Mouse (Mus musculus) adrenal gland, postnatal 4 days (tissue): ENCODE results near the gene Gbp5. TPM values are rescaled to one million over a fixed set of nuclear protein-coding genes. Genes with fewer than 3 reads are reported as not detected.

Experiments used
- DNase-seq, 2 experiments: peaks; one replicate each; pipeline ENCODE4 v3.0.0; 2021 to 2022; ENCODE audit warnings: low spot score in 2 of 2, mixed read lengths in 2 of 2
- long read RNA-seq, 2 experiments: library from polyadenylated mRNA; stranded (forward); transcript quantifications; one replicate each; pipeline ENCODE4 v2.0.0; 2021
- total RNA-seq, 2 experiments: library from RNA; stranded (reverse); gene quantifications; 2 replicates each; pipeline ENCODE4 v1.2.3; 2021

The Gbp5 gene
- 1 to 10 TPM; 1.9 to 2.5 TPM for total RNA-seq
- long read RNA-seq, experiment 1: 0 reads
- long read RNA-seq, experiment 2: 0 reads

- peak in 1 of 2 experiments; percentile 15 for DNase-seq
These were observed at the start of gene Gbp5 for GRCm38 (mm10) chr3:142493536-142494061. Gene Gbp5 (plus strand): TSS chr3:142493978.

- no peak for DNase-seq
These were observed 39.6 kb upstream of the Gbp5 start for GRCm38 (mm10) chr3:142454198-142454597.

- DNase-seq: no peak
These were observed 34.5 kb upstream of the Gbp5 start for GRCm38 (mm10) chr3:142459241-142459640.

- DNase-seq: no peak
These were observed 30.7 kb upstream of the Gbp5 start for GRCm38 (mm10) chr3:142462764-142463751.

- no peak for DNase-seq
These were observed 19.3 kb upstream of the Gbp5 start for GRCm38 (mm10) chr3:142474349-142474983.

- peak in 1 of 2 experiments; percentile 43 for DNase-seq
These were observed 17.9 kb upstream of the Gbp5 start for GRCm38 (mm10) chr3:142475913-142476312.

GRCm38 (mm10) chr3:142477866-142478265, 15.9 kb upstream of the Gbp5 start:
- no peak for DNase-seq

- DNase-seq: no peak
These were observed 15.4 kb upstream of the Gbp5 start for GRCm38 (mm10) chr3:142478360-142478759.

GRCm38 (mm10) chr3:142490465-142490864, 3.3 kb upstream of the Gbp5 start:
- DNase-seq: peak in 1 of 2 experiments; percentile 56

GRCm38 (mm10) chr3:142495146-142495655, 1.4 kb downstream of the Gbp5 start:
- DNase-seq: no peak

GRCm38 (mm10) chr3:142496113-142497101, 2.6 kb downstream of the Gbp5 start:
- DNase-seq: no peak

GRCm38 (mm10) chr3:142497123-142497841, 3.5 kb downstream of the Gbp5 start:
- no peak for DNase-seq

GRCm38 (mm10) chr3:142498941-142499340, 5.2 kb downstream of the Gbp5 start:
- no peak for DNase-seq

GRCm38 (mm10) chr3:142528116-142528515, 34.3 kb downstream of the Gbp5 start:
- no peak for DNase-seq

- no peak for DNase-seq
These were observed 35.8 kb downstream of the Gbp5 start for GRCm38 (mm10) chr3:142529597-142529996.

GRCm38 (mm10) chr3:142530087-142530953, 36.5 kb downstream of the Gbp5 start, which contains the start of gene Gbp7:
Gene Gbp7 (plus strand): TSS chr3:142530342.
- DNase-seq: peak; percentile 3 to 10

GRCm38 (mm10) chr3:142531595-142531994, 37.8 kb downstream of the Gbp5 start:
- no peak for DNase-seq

- DNase-seq: no peak
These were observed 39.4 kb downstream of the Gbp5 start for GRCm38 (mm10) chr3:142533185-142533584.

- no peak for DNase-seq
These were observed 41.9 kb downstream of the Gbp5 start for GRCm38 (mm10) chr3:142535667-142536066.
